In the genomic region with DNA sequence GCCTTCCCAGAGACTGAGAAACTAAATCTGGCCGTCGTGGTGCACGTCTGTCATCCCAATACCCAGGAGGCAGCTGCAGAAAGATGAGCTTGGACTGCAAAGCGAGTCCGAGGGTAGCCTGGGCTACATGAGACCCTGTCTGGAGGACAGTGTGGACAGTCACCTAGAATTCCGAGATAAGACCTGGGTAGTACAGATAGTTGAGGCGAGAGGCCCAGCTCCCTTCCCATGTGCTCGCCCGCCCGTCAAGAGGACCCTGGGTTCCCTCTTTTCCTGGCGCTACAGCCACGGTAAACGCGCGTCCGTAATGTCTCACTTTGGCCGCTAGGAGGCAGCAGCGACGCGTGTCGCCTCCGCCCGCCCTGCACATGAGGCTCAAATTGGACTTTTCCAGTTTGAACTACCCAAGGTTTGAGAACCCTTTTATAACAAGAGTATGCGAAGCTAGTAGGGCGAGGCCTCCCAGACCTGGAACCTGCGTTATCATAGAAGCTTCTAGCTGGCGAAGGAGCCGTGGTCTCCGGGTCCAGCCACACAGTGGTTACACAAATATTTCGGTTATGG, we compare ENCODE assay signal across 8 mouse cellular contexts. TPM values are rescaled to one million over a fixed set of nuclear protein-coding genes. Genes with fewer than 3 reads are reported as not detected.
DNase-seq lines count a peak whose midpoint lies in the region; ATAC-seq and TF ChIP-seq lines count a peak whose summit lies in the region.

No protein-coding gene starts in this region.

- H3K4me2 ChIP-seq in heart, postnatal 0 days (ENCODE audit: low read depth, low read length): no peak overlapping the region

- no peaks in the 10 kb centered on the region for H3K4me1 ChIP-seq in heart, postnatal 0 days (ENCODE audit: control insufficient read depth, insufficient read depth)

- H3K9me3 ChIP-seq in heart, postnatal 0 days (replicated peaks; ENCODE audit: control insufficient read depth, low read length): peaks cover 13% of the 10 kb centered on the region; the same call in 1 of the 2 replicates

- DNase-seq in cerebellum, adult 9-11 months: no peak
- DNase-seq in MN1 (ENCODE audit: low spot score): peak; percentile 84
- DNase-seq in embryo, embryonic 10.5 days (ENCODE audit: low spot score): peak; percentile 88
- DNase-seq in heart, postnatal 0 days (ENCODE audit: low spot score): peak; percentile 58
- peak; percentile 80 for DNase-seq in kidney, postnatal 14 days
- DNase-seq in spleen, postnatal 4 days (ENCODE audit: low spot score in 2 of 2): peak; percentile 72 to 91

- peaks cover 30% of the 10 kb centered on the region; the same call in 1 of the 2 replicates for H3K27me3 ChIP-seq in heart, postnatal 0 days (ENCODE audit: control insufficient read depth, insufficient read depth, low read length)

- H3K9ac ChIP-seq in heart, postnatal 0 days (replicated peaks; ENCODE audit: low read depth, low read length): no peak overlapping the region

- no peak for TF ChIP-seq EP300 in heart, postnatal 0 days (IDR thresholded peaks at IDR 0.05; ENCODE audit: low read depth)

- peak; percentile 23; the same call in 1 of the 2 replicates for ATAC-seq in cerebellum, adult (ENCODE audit: insufficient number of reproducible peaks, low FRiP score, low TSS enrichment)
- ATAC-seq in heart, postnatal 0 days (ENCODE audit: insufficient read depth, low read depth): peak; percentile 44; the same call in 1 of the 2 replicates
- ATAC-seq in megakaryocyte progenitor cell, adult 5-6 weeks (replicated peaks; ENCODE audit: poor library complexity): peak; percentile 94

- 16% methylated on average over 30 of the region's 30 CpGs for WGBS in heart, postnatal 0 days

- peak; percentile 96 for TF ChIP-seq CTCF in heart, postnatal 0 days (IDR thresholded peaks at IDR 0.05; ENCODE audit: low read depth)

- H3K36me3 ChIP-seq in heart, postnatal 0 days (replicated peaks; ENCODE audit: control insufficient read depth, insufficient read depth, low read length): no peaks in the 10 kb centered on the region

- H3K27ac ChIP-seq in heart, postnatal 0 days (ENCODE audit: low read depth): no peak overlapping the region

- H3K4me3 ChIP-seq in heart, postnatal 0 days (ENCODE audit: low read depth, low read length): no peak overlapping the region

RNA-seq across cellular contexts. Expression of gene Il12rb1, which starts 13.2 kb away (rescaled TPM):
- 0.08 TPM in 1 of 2 replicates, not detected in the other for total RNA-seq in heart, postnatal 0 days (2014; rRNA removed; ENCODE audit: low replicate concordance)
- polyA plus RNA-seq in heart, postnatal 0 days (2015; fragmentation: Nextera tagmentation; extraction: Ambion mirVana): not detected in 2 replicates
- 0.07 and 0.64 TPM in 2 replicates for total RNA-seq in megakaryocyte progenitor cell, adult 5-6 weeks (2015)
- 1.0 and 1.7 TPM in 2 replicates for total RNA-seq in megakaryocyte progenitor cell, adult 5-6 weeks (2017)

RNA-seq across cellular contexts. Expression of gene Mast3, which starts 16.6 kb away (rescaled TPM):
- total RNA-seq in heart, postnatal 0 days (2014; rRNA removed; ENCODE audit: low replicate concordance): 3.0 and 5.6 TPM in 2 replicates
- 2.3 and 3.2 TPM in 2 replicates for polyA plus RNA-seq in heart, postnatal 0 days (2015; fragmentation: Nextera tagmentation; extraction: Ambion mirVana)
- total RNA-seq in megakaryocyte progenitor cell, adult 5-6 weeks (2015): 48.7 and 50.0 TPM in 2 replicates
- total RNA-seq in megakaryocyte progenitor cell, adult 5-6 weeks (2017): 13.9 and 16.7 TPM in 2 replicates

RNA-seq across cellular contexts. Expression of gene Arrdc2, which starts 18.0 kb away (rescaled TPM):
- total RNA-seq in heart, postnatal 0 days (2014; rRNA removed; ENCODE audit: low replicate concordance): 4.5 and 38.1 TPM in 2 replicates
- 3.0 and 3.6 TPM in 2 replicates for polyA plus RNA-seq in heart, postnatal 0 days (2015; fragmentation: Nextera tagmentation; extraction: Ambion mirVana)
- total RNA-seq in megakaryocyte progenitor cell, adult 5-6 weeks (2015): 6.0 and 8.6 TPM in 2 replicates
- total RNA-seq in megakaryocyte progenitor cell, adult 5-6 weeks (2017): 4.8 and 8.8 TPM in 2 replicates

RNA-seq across cellular contexts. Expression of gene Kcnn1, which starts 41.6 kb away (rescaled TPM):
- total RNA-seq in heart, postnatal 0 days (2014; rRNA removed; ENCODE audit: low replicate concordance): 7.5 and 25.2 TPM in 2 replicates
- 3.4 TPM in 2 replicates for polyA plus RNA-seq in heart, postnatal 0 days (2015; fragmentation: Nextera tagmentation; extraction: Ambion mirVana)
- 0.12 and 0.42 TPM in 2 replicates for total RNA-seq in megakaryocyte progenitor cell, adult 5-6 weeks (2015)
- total RNA-seq in megakaryocyte progenitor cell, adult 5-6 weeks (2017): 0.84 and 0.92 TPM in 2 replicates

RNA-seq across cellular contexts. Expression of gene Pik3r2, which starts 45.0 kb away (rescaled TPM):
- 36.6 and 39.3 TPM in 2 replicates for total RNA-seq in heart, postnatal 0 days (2014; rRNA removed; ENCODE audit: low replicate concordance)
- polyA plus RNA-seq in heart, postnatal 0 days (2015; fragmentation: Nextera tagmentation; extraction: Ambion mirVana): 30.2 and 32.5 TPM in 2 replicates
- 5.7 and 6.0 TPM in 2 replicates for total RNA-seq in megakaryocyte progenitor cell, adult 5-6 weeks (2015)
- 18.1 and 18.5 TPM in 2 replicates for total RNA-seq in megakaryocyte progenitor cell, adult 5-6 weeks (2017)

Comparison
In these comparisons a context has a peak if more than half of its experiments do, and no peak if none do; other contexts are left out.
1. ATAC-seq: peak in every context shown above with its lines; median percentile 94 in megakaryocyte progenitor cell, adult 5-6 weeks; 44 in heart, postnatal 0 days; 23 in cerebellum, adult.